Mouse (Mus musculus) bone marrow macrophage, adult 2 months (primary cell): Measurements from ENCODE around the gene Txndc11.

Experiments
- CTCF ChIP-seq: IDR thresholded peaks from 2 replicates; pipeline ENCODE4 v1.5.1; 2012; ENCODE audit warnings: low read depth, mild to moderate bottlenecking, low read length, moderate library complexity
- POLR2A ChIP-seq: IDR thresholded peaks from 2 replicates; pipeline ENCODE4 v1.6.1; 2012; ENCODE audit warnings: mild to moderate bottlenecking, low read depth, low read length, borderline replicate concordance

- TF ChIP-seq CTCF (no peak), POLR2A (no peak)
Measured at GRCm38 (mm10) chr16:11086856-11087588, 47.4 kb downstream of the Txndc11 start.
